Mouse (Mus musculus): Measurements from ENCODE around the gene Atg7. TPM values are rescaled to one million over a fixed set of nuclear protein-coding genes. Genes with fewer than 3 reads are reported as not detected.

Gene Atg7
- total and polyA plus RNA-seq, 2 experiments from 2014 or later: 16.6 to 17.5 TPM

DNA sequence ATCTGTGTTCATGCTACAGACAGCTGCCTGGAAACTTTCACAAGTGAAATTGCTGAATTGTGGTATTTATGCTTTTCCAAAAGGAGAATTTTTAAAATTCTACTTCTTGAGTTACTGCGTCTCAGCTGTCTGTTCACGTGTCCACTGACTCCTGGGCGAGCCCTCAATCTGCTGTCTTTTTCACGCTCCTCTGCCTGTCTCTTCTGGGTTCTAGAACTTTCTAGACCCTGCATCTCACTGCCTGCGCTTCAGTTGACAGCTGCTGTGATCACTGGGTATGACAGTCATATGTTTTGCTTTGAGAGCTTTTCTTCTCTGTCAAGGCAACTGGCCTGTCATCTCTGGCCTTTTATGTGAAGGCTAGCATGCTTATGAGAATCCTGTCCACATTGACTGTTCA, 132.3 kb downstream of the Atg7 start:
- Histone ChIP-seq H3K4me2 (ENCODE audit: low read depth, low read length) (no peak overlapping the region), H3K9me3 (ENCODE audit: low read length) (no peaks in the 10 kb centered on the region), H3K36me3 (ENCODE audit: insufficient read depth, low read length) (no peaks in the 10 kb centered on the region), H3K27ac (no peak overlapping the region), H3K9ac (replicated peaks; ENCODE audit: low read length) (no peak overlapping the region), H3K27me3 (ENCODE audit: insufficient read depth, low read length) (no peaks in the 10 kb centered on the region), H3K4me1 (ENCODE audit: insufficient read depth, low read length) (no peaks in the 10 kb centered on the region), H3K4me3 (ENCODE audit: low read length) (no peak overlapping the region)
- 91% methylated on average over 5 of the region's 5 CpGs for WGBS
- DNase-seq (ENCODE audit: low spot score): no peak
- no peak for TF ChIP-seq CTCF (IDR thresholded peaks at IDR 0.05; ENCODE audit: low read depth)
- ATAC-seq: no peak

DNA sequence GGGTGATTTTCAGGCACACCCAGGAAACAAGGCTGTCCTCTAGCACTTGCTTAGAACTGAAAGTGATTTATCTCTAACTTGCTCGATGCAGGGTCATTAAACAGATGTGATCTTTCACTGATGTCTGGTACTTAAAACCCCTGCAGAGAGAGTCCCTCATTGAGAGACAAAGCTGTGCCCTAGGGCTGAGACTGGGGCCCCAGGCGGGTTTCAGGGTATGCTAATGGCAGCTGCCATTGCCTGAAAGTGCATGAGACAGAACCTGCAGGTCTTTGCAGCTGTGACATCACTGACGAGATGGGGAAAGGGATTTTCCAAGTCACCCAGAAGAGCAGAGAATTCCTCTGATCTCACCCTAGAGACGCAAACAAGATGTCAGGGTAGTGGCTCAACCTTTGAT, 135.0 kb downstream of the Atg7 start:
- ATAC-seq: no peak
- TF ChIP-seq CTCF (IDR thresholded peaks at IDR 0.05; ENCODE audit: low read depth): no peak
- no peak overlapping the region for H3K4me3 ChIP-seq (ENCODE audit: low read length)
- H3K9me3 ChIP-seq (ENCODE audit: low read length): no peaks in the 10 kb centered on the region
- no peak overlapping the region for H3K9ac ChIP-seq (replicated peaks; ENCODE audit: low read length)
- H3K4me2 ChIP-seq (ENCODE audit: low read depth, low read length): no peak overlapping the region
- no peaks in the 10 kb centered on the region for H3K27me3 ChIP-seq (ENCODE audit: insufficient read depth, low read length)
- no peak for DNase-seq (ENCODE audit: low spot score)
- H3K27ac ChIP-seq: no peak overlapping the region
- peaks cover 8% of the 10 kb centered on the region; the same call in 1 of the 2 replicates for H3K4me1 ChIP-seq (ENCODE audit: insufficient read depth, low read length)
- 32% methylated on average over 4 of the region's 4 CpGs for WGBS
- no peaks in the 10 kb centered on the region for H3K36me3 ChIP-seq (ENCODE audit: insufficient read depth, low read length)

DNA sequence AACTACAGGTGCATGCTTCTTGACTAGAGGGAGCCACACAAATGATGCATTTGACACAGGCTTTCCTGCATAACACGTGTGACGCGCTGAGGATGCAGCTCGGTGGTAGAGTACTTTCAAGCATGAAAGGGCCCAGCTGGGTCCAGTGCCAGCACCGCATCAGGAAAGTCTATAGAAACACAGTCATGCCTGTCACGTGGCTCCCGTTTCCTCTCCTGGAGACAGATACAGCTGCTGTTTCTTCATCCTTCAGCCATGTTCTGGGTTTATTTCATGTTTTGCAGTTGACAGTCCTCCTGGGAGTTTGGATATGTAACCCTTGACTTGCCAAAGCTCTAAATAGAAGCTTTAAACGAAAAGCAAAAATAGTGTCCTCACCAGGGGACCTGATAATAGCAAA, 135.8 kb downstream of the Atg7 start:
- Histone ChIP-seq H3K9ac (replicated peaks; ENCODE audit: low read length) (no peak overlapping the region), H3K4me3 (ENCODE audit: low read length) (no peak overlapping the region), H3K4me1 (ENCODE audit: insufficient read depth, low read length) (peaks cover 8% of the 10 kb centered on the region; the same call in 1 of the 2 replicates), H3K9me3 (ENCODE audit: low read length) (no peaks in the 10 kb centered on the region), H3K36me3 (ENCODE audit: insufficient read depth, low read length) (no peaks in the 10 kb centered on the region), H3K4me2 (ENCODE audit: low read depth, low read length) (no peak overlapping the region), H3K27ac (no peak overlapping the region), H3K27me3 (ENCODE audit: insufficient read depth, low read length) (no peaks in the 10 kb centered on the region)
- no peak for TF ChIP-seq CTCF (IDR thresholded peaks at IDR 0.05; ENCODE audit: low read depth)
- peak; percentile 50 for DNase-seq (ENCODE audit: low spot score)
- 0 out of 2 replicates have a peak, but pooled peaks have one; percentile 45 for ATAC-seq
- WGBS: 25% methylated on average over 8 of the region's 8 CpGs

DNA sequence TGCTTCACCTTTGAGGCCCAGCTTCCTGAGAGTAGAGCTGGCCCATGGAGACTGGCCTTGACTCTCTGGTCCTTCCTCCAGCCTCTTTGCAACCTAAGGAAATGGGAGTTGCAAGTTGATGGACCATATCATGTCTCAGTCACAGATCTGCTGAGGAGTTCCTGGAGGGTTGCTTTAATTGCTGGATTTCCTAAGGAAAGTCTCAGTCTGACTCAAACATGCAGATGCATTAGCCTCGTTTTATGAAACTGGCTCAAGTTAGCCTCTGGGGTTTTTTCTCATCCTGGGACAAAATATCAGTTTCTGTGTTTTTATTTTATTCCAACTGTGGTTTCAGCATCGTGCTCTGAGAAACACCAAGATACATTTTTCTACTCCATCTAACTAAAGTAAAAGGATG, 137.7 kb downstream of the Atg7 start:
- no peaks in the 10 kb centered on the region for H3K36me3 ChIP-seq (ENCODE audit: insufficient read depth, low read length)
- no peaks in the 10 kb centered on the region for H3K9me3 ChIP-seq (ENCODE audit: low read length)
- H3K4me2 ChIP-seq (ENCODE audit: low read depth, low read length): no peak overlapping the region
- H3K4me3 ChIP-seq (ENCODE audit: low read length): no peak overlapping the region
- H3K27ac ChIP-seq: no peak overlapping the region
- H3K27me3 ChIP-seq (ENCODE audit: insufficient read depth, low read length): no peaks in the 10 kb centered on the region
- WGBS: 70% methylated on average over 2 of the region's 2 CpGs
- DNase-seq (ENCODE audit: low spot score): no peak
- no peak overlapping the region for H3K9ac ChIP-seq (replicated peaks; ENCODE audit: low read length)
- ATAC-seq: no peak
- TF ChIP-seq CTCF (IDR thresholded peaks at IDR 0.05; ENCODE audit: low read depth): no peak
- H3K4me1 ChIP-seq (ENCODE audit: insufficient read depth, low read length): peaks cover 8% of the 10 kb centered on the region; the same call in 1 of the 2 replicates

DNA sequence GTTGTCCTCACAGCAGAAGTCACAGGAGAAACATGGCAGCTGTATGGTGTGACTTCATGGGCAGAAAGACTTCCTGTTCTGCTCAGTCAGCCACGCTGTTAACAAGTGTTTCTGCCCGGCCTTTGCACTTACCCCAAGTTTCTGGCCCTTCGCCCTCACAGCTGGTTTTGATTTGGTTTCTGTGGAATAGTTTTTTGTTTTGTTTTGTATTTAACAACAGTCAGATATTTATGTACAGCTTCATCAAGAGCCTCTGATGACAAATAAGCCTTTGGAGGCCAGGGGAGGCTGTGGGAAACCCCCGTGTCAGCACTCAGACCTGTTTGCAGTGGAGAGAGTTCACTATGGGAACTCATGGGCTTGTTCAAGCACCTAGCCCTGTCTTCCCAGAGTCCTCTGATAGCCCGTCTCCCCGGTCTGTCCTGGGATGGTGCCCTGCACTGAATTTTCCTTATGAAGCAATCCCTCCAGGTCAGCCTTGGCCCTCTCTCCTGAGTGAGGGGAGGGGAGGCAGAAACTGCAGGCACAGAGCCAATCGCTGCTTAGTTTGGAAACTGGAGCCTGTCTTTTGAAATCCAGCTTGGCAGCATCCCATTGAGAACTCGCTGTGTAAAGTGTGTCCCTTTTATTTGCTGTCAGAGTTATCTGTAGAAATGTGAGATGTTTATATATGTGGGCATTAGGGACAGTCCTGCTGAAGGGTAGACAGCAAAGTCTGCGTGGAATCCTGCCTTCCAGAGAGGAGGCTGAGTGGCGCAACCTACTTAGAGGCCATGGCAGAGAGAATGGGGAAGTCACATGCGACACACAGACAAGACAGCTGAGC, 138.7 kb downstream of the Atg7 start:
- 34% methylated on average over 11 of the region's 11 CpGs for WGBS
- ATAC-seq (peak; percentile 68; the same call in 1 of the 2 replicates), DNase-seq (ENCODE audit: low spot score) (peak; percentile 77)
- Histone ChIP-seq H3K27me3 (ENCODE audit: insufficient read depth, low read length) (no peaks in the 10 kb centered on the region), H3K4me3 (ENCODE audit: low read length) (no peak overlapping the region), H3K36me3 (ENCODE audit: insufficient read depth, low read length) (no peaks in the 10 kb centered on the region), H3K4me2 (ENCODE audit: low read depth, low read length) (no peak overlapping the region), H3K27ac (peak overlapping the region; percentile 46; the same call in 1 of the 2 replicates), H3K4me1 (ENCODE audit: insufficient read depth, low read length) (peaks cover 8% of the 10 kb centered on the region; the same call in 1 of the 2 replicates), H3K9ac (replicated peaks; ENCODE audit: low read length) (no peak overlapping the region), H3K9me3 (ENCODE audit: low read length) (no peaks in the 10 kb centered on the region)
- TF ChIP-seq CTCF (IDR thresholded peaks at IDR 0.05; ENCODE audit: low read depth): no peak

DNA sequence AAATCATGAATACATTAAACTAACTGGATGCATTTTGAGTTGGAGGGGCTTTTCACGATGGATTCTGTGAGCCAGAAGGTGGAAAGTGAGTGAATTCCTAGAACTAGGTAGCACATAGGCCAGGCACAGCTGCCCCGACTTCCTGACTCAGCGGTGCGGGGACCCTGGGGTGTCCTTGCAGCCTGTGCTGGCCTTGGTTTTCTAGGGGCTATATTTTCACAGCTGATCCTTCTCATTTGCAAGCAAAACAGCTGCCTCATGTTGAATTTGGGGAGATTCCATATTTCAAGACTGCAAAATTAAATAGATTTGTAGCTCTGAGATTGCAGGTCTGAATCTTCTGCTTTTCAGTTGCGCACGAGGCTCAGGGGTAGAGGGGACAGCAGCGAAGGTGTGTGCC, 139.6 kb downstream of the Atg7 start:
- H3K27me3 ChIP-seq (ENCODE audit: insufficient read depth, low read length): no peaks in the 10 kb centered on the region
- no peak for TF ChIP-seq CTCF (IDR thresholded peaks at IDR 0.05; ENCODE audit: low read depth)
- H3K4me1 ChIP-seq (ENCODE audit: insufficient read depth, low read length): peaks cover 8% of the 10 kb centered on the region; the same call in 1 of the 2 replicates
- no peak overlapping the region for H3K9ac ChIP-seq (replicated peaks; ENCODE audit: low read length)
- DNase-seq (ENCODE audit: low spot score) (no peak), ATAC-seq (no peak)
- no peak overlapping the region for H3K4me3 ChIP-seq (ENCODE audit: low read length)
- H3K36me3 ChIP-seq (ENCODE audit: insufficient read depth, low read length): no peaks in the 10 kb centered on the region
- H3K4me2 ChIP-seq (ENCODE audit: low read depth, low read length): no peak overlapping the region
- no peak overlapping the region for H3K27ac ChIP-seq
- no peaks in the 10 kb centered on the region for H3K9me3 ChIP-seq (ENCODE audit: low read length)
- WGBS: 63% methylated on average over 7 of the region's 7 CpGs

DNA sequence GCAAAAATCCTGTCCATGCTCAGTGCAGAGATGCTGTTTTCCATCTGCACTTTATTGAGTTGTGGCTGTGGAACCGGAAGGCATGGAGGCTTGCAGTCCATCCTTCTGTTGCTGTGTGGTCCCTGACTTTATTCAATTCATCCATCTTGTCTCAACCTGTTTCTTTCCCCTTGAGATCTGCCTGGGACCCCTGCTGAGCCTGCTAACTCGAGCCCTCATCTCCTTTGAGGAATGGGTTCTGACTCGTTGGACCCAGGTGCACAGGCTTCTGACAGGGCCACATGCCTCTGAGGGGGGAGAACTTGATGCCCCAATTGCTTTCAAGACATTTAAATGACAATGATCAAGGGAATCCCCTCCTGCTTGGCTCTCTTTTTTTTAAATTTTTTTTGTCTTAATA, 143.6 kb downstream of the Atg7 start:
- Histone ChIP-seq H3K4me2 (ENCODE audit: low read depth, low read length) (no peak overlapping the region), H3K27ac (no peak overlapping the region), H3K36me3 (ENCODE audit: insufficient read depth, low read length) (no peaks in the 10 kb centered on the region), H3K9me3 (ENCODE audit: low read length) (no peaks in the 10 kb centered on the region), H3K4me3 (ENCODE audit: low read length) (no peak overlapping the region), H3K4me1 (ENCODE audit: insufficient read depth, low read length) (0 out of 2 replicates have a peak, but pooled peaks cover 3% of the 10 kb centered on the region), H3K9ac (replicated peaks; ENCODE audit: low read length) (no peak overlapping the region), H3K27me3 (ENCODE audit: insufficient read depth, low read length) (no peaks in the 10 kb centered on the region)
- no peak for TF ChIP-seq CTCF (IDR thresholded peaks at IDR 0.05; ENCODE audit: low read depth)
- DNase-seq (ENCODE audit: low spot score) (no peak), ATAC-seq (no peak)
- 46% methylated on average over 3 of the region's 3 CpGs for WGBS

Measured in hindbrain, postnatal 0 days (tissue).